ENCODE assay signal across 7 mouse cellular contexts in the genomic region with DNA sequence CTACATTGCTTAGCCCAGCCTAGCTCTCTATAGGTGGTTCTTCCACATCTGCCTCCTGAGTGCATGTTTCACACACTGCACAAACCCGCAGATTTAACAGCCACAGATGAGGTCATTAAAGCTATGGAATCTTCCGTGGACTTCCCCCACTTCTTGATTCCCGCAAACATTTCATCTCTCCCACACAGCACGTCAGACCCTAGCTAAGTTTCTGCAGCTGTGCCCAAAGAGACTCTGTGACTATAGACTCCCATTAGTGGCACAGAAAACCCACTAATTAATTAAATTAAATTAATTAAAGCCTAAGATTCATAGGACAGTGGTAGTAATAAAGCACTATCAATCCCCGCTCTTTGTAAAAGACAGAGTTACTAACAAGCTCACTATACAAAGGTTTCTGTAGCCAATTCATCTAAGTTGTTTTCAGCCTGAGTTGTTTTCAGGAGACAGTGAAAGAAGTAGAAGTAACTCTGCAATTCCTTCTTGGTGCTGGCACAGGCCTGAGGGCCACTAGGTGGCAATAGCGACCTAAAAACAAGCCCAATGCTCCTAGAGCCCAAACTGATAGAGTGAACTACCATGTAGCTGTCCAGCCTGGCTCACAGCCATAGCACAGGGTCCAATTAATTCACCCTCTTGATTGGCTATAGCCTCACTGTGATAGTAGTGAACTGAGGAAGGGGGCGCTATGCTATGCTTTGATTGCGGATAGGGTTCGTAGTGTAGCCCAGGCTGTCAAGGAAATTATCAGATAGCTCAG. TPM values are rescaled to one million over a fixed set of nuclear protein-coding genes. Genes with fewer than 3 reads are reported as not detected.
DNase-seq lines count a peak whose midpoint lies in the region; ATAC-seq lines count a peak whose summit lies in the region.

No protein-coding gene starts in this region.

- no peaks in the 10 kb centered on the region for H3K4me1 ChIP-seq in limb, embryonic 11.5 days (ENCODE audit: control insufficient read depth, insufficient read depth, low read length)
- no peaks in the 10 kb centered on the region for H3K4me1 ChIP-seq in midbrain, embryonic 16.5 days (ENCODE audit: control insufficient read depth, insufficient read depth, low read length)

- no peak overlapping the region for H3K9ac ChIP-seq in limb, embryonic 11.5 days (ENCODE audit: low read length)
- H3K9ac ChIP-seq in midbrain, embryonic 16.5 days (ENCODE audit: low read depth, low read length) = no peak overlapping the region

- ATAC-seq in limb, embryonic 11.5 days (ENCODE audit: insufficient number of reproducible peaks, low FRiP score, low TSS enrichment, low read depth) = peak; percentile 70; the same call in 1 of the 2 replicates
- peak; percentile 83 for ATAC-seq in midbrain, embryonic 16.5 days

- H3K9me3 ChIP-seq in limb, embryonic 11.5 days (ENCODE audit: control insufficient read depth, low read length) = no peaks in the 10 kb centered on the region
- H3K9me3 ChIP-seq in midbrain, embryonic 16.5 days (replicated peaks; ENCODE audit: control insufficient read depth, low read length, poor library complexity, severe bottlenecking) = no peaks in the 10 kb centered on the region

- no peaks in the 10 kb centered on the region for H3K27me3 ChIP-seq in limb, embryonic 11.5 days (ENCODE audit: control insufficient read depth, insufficient read depth, low read length)
- H3K27me3 ChIP-seq in midbrain, embryonic 16.5 days (ENCODE audit: control insufficient read depth, insufficient read depth, low read depth, low read length) = no peaks in the 10 kb centered on the region

- WGBS in limb, embryonic 11.5 days = 51% methylated on average over 9 of the region's 9 CpGs
- WGBS in midbrain, embryonic 16.5 days = 54% methylated on average over 9 of the region's 9 CpGs

- no peaks in the 10 kb centered on the region for H3K36me3 ChIP-seq in limb, embryonic 11.5 days (ENCODE audit: control insufficient read depth, insufficient read depth, low read length)
- H3K36me3 ChIP-seq in midbrain, embryonic 16.5 days (ENCODE audit: control insufficient read depth, insufficient read depth, low read length) = no peaks in the 10 kb centered on the region

- no peak overlapping the region for H3K4me2 ChIP-seq in limb, embryonic 11.5 days (ENCODE audit: low read depth, severe bottlenecking)
- no peak overlapping the region for H3K4me2 ChIP-seq in midbrain, embryonic 16.5 days (ENCODE audit: low read length)

- no peak overlapping the region for H3K27ac ChIP-seq in limb, embryonic 11.5 days (replicated peaks; ENCODE audit: low read depth, low read length)
- no peak overlapping the region for H3K27ac ChIP-seq in midbrain, embryonic 16.5 days (ENCODE audit: low read length)

- peak; percentile 67 to 89 for DNase-seq in adrenal gland, adult (ENCODE audit: inconsistent age in 2 of 2, low spot score in 1 of 2)
- peak; percentile 70 for DNase-seq in embryo, embryonic 9.5 days (ENCODE audit: extremely low spot score)
- peak; percentile 84 to 85 for DNase-seq in heart, adult 18-20 months
- DNase-seq in kidney, adult 18-20 months = peak; percentile 72
- peak; percentile 78 for DNase-seq in limb, embryonic 11.5 days (ENCODE audit: low spot score)
- DNase-seq in spleen, postnatal 10 days (ENCODE audit: low spot score in 2 of 2) = peak; percentile 47 to 83

- H3K4me3 ChIP-seq in limb, embryonic 11.5 days (ENCODE audit: low read depth, low read length) = no peak overlapping the region
- no peak overlapping the region for H3K4me3 ChIP-seq in midbrain, embryonic 16.5 days (ENCODE audit: low read depth, low read length)

RNA-seq across cellular contexts. Expression of a gene that starts 54.0 kb away (rescaled TPM):
- total RNA-seq in heart, adult 18-20 months (2021) = 10 to 100 TPM; 66.2 to 69.4 TPM
- 12.0 and 12.2 TPM in 2 replicates for polyA plus RNA-seq in limb, embryonic 11.5 days (2014; fragmentation: Nextera tagmentation; extraction: Ambion mirVana)
- 23.6 and 29.9 TPM in 2 replicates for polyA plus RNA-seq in midbrain, embryonic 16.5 days (2015; fragmentation: Nextera tagmentation; extraction: Ambion mirVana)
